Mouse (Mus musculus) gastrocnemius, postnatal 25 days (tissue): ENCODE data around the gene Zfp385a. TPM values are rescaled to one million over a fixed set of nuclear protein-coding genes. Genes with fewer than 3 reads are reported as not detected.
"Not testable (repeated sequence)": the region's sequence is repeated elsewhere in the genome, so short reads cannot be mapped to it uniquely, and the experiment has no call there.

ENCODE experiments used
- DNase-seq: peaks from one replicate; pipeline ENCODE4 v3.0.0; 2022
- microRNA-seq, 2 experiments: library from miRNA; unstranded; fragments of <30 nt; microRNA quantifications; one replicate each; pipeline ENCODE4 v1.2.0; 2021; ENCODE audit warnings: borderline replicate concordance in 2 of 2
- total RNA-seq, 2 experiments: library from RNA; stranded (reverse); gene quantifications; 1 replicate in 1 of 2; 2 replicates in 1 of 2; pipeline ENCODE4 v1.2.3; 2021

Zfp385a gene
- total RNA-seq, 2 experiments from 2014 or later, result 17.0 to 77.5 TPM

- no peak for DNase-seq
Measured at GRCm38 (mm10) chr15:103290417-103290816, 49.5 kb downstream of the Zfp385a start.

- no peak for DNase-seq
Measured at GRCm38 (mm10) chr15:103289600-103289999, 50.3 kb downstream of the Zfp385a start.

GRCm38 (mm10) chr15:103285778-103286417 lies 54.0 kb downstream of the Zfp385a start:
- DNase-seq, result peak; percentile 58

- no peak for DNase-seq
Measured at GRCm38 (mm10) chr15:103284647-103285046, 55.2 kb downstream of the Zfp385a start.

- DNase-seq, result no peak
Measured at GRCm38 (mm10) chr15:103284066-103284465, 55.8 kb downstream of the Zfp385a start.

- no peak for DNase-seq
Measured at GRCm38 (mm10) chr15:103281465-103282205, 58.3 kb downstream of the Zfp385a start.

- no peak for DNase-seq
Measured at GRCm38 (mm10) chr15:103280817-103281464, 59.0 kb downstream of the Zfp385a start.

GRCm38 (mm10) chr15:103279750-103280149 lies 60.1 kb downstream of the Zfp385a start:
- DNase-seq, result no peak

GRCm38 (mm10) chr15:103277949-103278348 lies 61.9 kb downstream of the Zfp385a start:
- DNase-seq, result no peak

GRCm38 (mm10) chr15:103275943-103276342 lies 64.0 kb downstream of the Zfp385a start:
- DNase-seq, result not testable (repeated sequence)

GRCm38 (mm10) chr15:103272419-103273279 lies 67.2 kb downstream of the Zfp385a start, which contains the start of gene Copz1:
Copz1 (plus strand) TSS chr15:103272714.
- DNase-seq, result peak; percentile 98

GRCm38 (mm10) chr15:103268903-103269302 lies 71.0 kb downstream of the Zfp385a start:
- no peak for DNase-seq

GRCm38 (mm10) chr15:103264794-103265193 lies 75.1 kb downstream of the Zfp385a start:
- no peak for DNase-seq

Small RNA genes within 50 kb of the gene (microRNA-seq; reads per million reads assigned to microRNA genes)
- gene Mir148b (77.4 to 127 reads per million in 2 experiments), gene Mir6963 (0 to 0.26 reads per million in 2 experiments)

Other genes starting within 250 kb of the Zfp385a start
- 10 to 100 TPM in 1 of 2 experiments, 1 to 10 TPM in 1; 9.4 to 11.7 TPM for gene Smug1, start 173.0 kb downstream of the Zfp385a start, total RNA-seq
- gene Cbx5, start 100.3 kb downstream of the Zfp385a start, total RNA-seq, result 10 to 100 TPM; 29.0 to 29.6 TPM
- gene Hnrnpa1, start 99.7 kb downstream of the Zfp385a start, total RNA-seq, result 10 to 100 TPM; 82.8 to 89.0 TPM
- not detected for gene Nfe2, start 81.7 kb downstream of the Zfp385a start, total RNA-seq
- 10 to 100 TPM; 31.4 to 32.3 TPM for gene Copz1, start 67.4 kb downstream of the Zfp385a start, total RNA-seq
- not detected for gene Gpr84, start 29.5 kb downstream of the Zfp385a start, total RNA-seq
- gene Itga5, start 26.7 kb upstream of the Zfp385a start, total RNA-seq, result 10 to 100 TPM in 1 of 2 experiments, 1 to 10 TPM in 1; 9.5 to 15.2 TPM
- gene Gtsf1, start 90.4 kb upstream of the Zfp385a start, total RNA-seq, result not detected
- not detected for gene Gtsf2, start 108.4 kb upstream of the Zfp385a start, total RNA-seq
- 1 to 10 TPM; 1.2 to 1.3 TPM for gene Nckap1l, start 113.7 kb upstream of the Zfp385a start, total RNA-seq
- under 1 TPM; 0.54 to 0.64 TPM for gene Pde1b, start 162.9 kb upstream of the Zfp385a start, total RNA-seq
- 10 to 100 TPM; 85.7 to 90.4 TPM for gene Ppp1r1a, start 197.9 kb upstream of the Zfp385a start, total RNA-seq
- gene Glycam1, start 225.0 kb upstream of the Zfp385a start, total RNA-seq, result not detected